Mouse (Mus musculus) thymus, adult 2 months (tissue): Measurements from ENCODE around the gene Eva1b. TPM values are rescaled to one million over a fixed set of nuclear protein-coding genes. Genes with fewer than 3 reads are reported as not detected.

Experiments used
- DNase-seq: peaks from one replicate; pipeline ENCODE4 v3.0.0; 2021
- H3K27ac ChIP-seq: fragments of 200-500 bp; 2 replicates; pipeline ENCODE4 v1.5.1; 2012; ENCODE audit warnings: low read length, control low read depth; ENCODE audit not compliant: control insufficient read depth, insufficient read depth
- H3K27me3 ChIP-seq: fragments of 200-500 bp; 2 replicates; pipeline ENCODE4 v1.6.1; 2012; ENCODE audit warnings: mild to moderate bottlenecking, low read length, moderate library complexity, mixed read lengths; ENCODE audit not compliant: control insufficient read depth, insufficient read depth
- H3K36me3 ChIP-seq: fragments of 200-500 bp; 2 replicates; pipeline ENCODE4 v1.6.1; 2012; ENCODE audit warnings: mild to moderate bottlenecking, low read length, moderate library complexity; ENCODE audit not compliant: control insufficient read depth, insufficient read depth
- H3K4me1 ChIP-seq: fragments of 200-500 bp; replicated peaks from 2 replicates; pipeline ENCODE4 v1.6.1; 2012; ENCODE audit warnings: low read length; ENCODE audit not compliant: control insufficient read depth, insufficient read depth
- H3K4me3 ChIP-seq: fragments of 200-500 bp; 2 replicates; pipeline ENCODE4 v1.5.1; 2012; ENCODE audit warnings: mild to moderate bottlenecking, low read length, control low read depth, moderate library complexity; ENCODE audit not compliant: control insufficient read depth, insufficient read depth
- CTCF ChIP-seq: fragments of 200-500 bp; IDR thresholded peaks from 2 replicates; pipeline ENCODE4 v1.5.1; 2012; ENCODE audit warnings: mild to moderate bottlenecking, control low read depth, low read length, moderate library complexity, borderline replicate concordance; ENCODE audit not compliant: control insufficient read depth, poor library complexity, insufficient read depth; ENCODE audit errors: extremely low read depth
- POLR2A ChIP-seq: fragments of 200-500 bp; IDR thresholded peaks from 2 replicates; pipeline ENCODE4 v1.6.1; 2012; ENCODE audit warnings: mild to moderate bottlenecking, low read length, control low read depth, moderate library complexity; ENCODE audit not compliant: control insufficient read depth, poor library complexity, insufficient read depth; ENCODE audit errors: extremely low read depth
- WGBS: fragments of 180-500 bp; shearing (Covaris S2); methylation state at CpG from one replicate; pipeline ENCODE4 v1.1.7; 2018; 5-methylcytosine and 5-hydroxymethylcytosine counted together
- polyA plus RNA-seq: library from polyadenylated mRNA; depleted of rRNA; stranded (reverse); fragments of >200 nt; gene quantifications from 2 replicates; pipeline ENCODE4 v1.2.3, GENCODE M21; 2012

Gene Eva1b
- polyA plus RNA-seq, 1 experiment = 94.3 TPM

GRCm38 (mm10) chr4:126132636-126133264 lies 14.8 kb upstream of the Eva1b start:
- no peaks in the 10 kb centered on the region for H3K27me3 ChIP-seq
- H3K4me1 ChIP-seq = no peaks in the 10 kb centered on the region
- no peak for DNase-seq
- no peak overlapping the region for H3K27ac ChIP-seq
- no peak overlapping the region for H3K4me3 ChIP-seq
- H3K36me3 ChIP-seq = peaks cover 14% of the 10 kb centered on the region
- WGBS = 97% methylated on average over 6 of the region's 6 CpGs
- TF ChIP-seq CTCF (no peak), POLR2A (no peak)

- H3K36me3 ChIP-seq = peaks cover 26% of the 10 kb centered on the region
- 96% methylated on average over 4 of the region's 4 CpGs for WGBS
- no peak overlapping the region for H3K27ac ChIP-seq
- no peak for TF ChIP-seq POLR2A
- TF ChIP-seq CTCF = no peak
- H3K4me3 ChIP-seq = no peak overlapping the region
- no peaks in the 10 kb centered on the region for H3K27me3 ChIP-seq
- no peaks in the 10 kb centered on the region for H3K4me1 ChIP-seq
- no peak for DNase-seq
These were observed 13.3 kb upstream of the Eva1b start for GRCm38 (mm10) chr4:126134236-126134635.

- WGBS = 96% methylated on average over 4 of the region's 4 CpGs
- peaks cover 27% of the 10 kb centered on the region for H3K36me3 ChIP-seq
These were observed 12.9 kb upstream of the Eva1b start for GRCm38 (mm10) chr4:126134639-126135038.

GRCm38 (mm10) chr4:126137773-126138172 lies 9.8 kb upstream of the Eva1b start:
- WGBS = 82% methylated on average over 4 of the region's 4 CpGs
- H3K27ac ChIP-seq = no peak overlapping the region
- H3K4me3 ChIP-seq = no peak overlapping the region
- no peaks in the 10 kb centered on the region for H3K27me3 ChIP-seq
- H3K4me1 ChIP-seq = no peaks in the 10 kb centered on the region
- no peak for DNase-seq
- no peak for TF ChIP-seq CTCF
- TF ChIP-seq POLR2A = no peak
- peaks cover 25% of the 10 kb centered on the region for H3K36me3 ChIP-seq

More at GRCm38 (mm10) chr4:126134639-126135038, 12.9 kb upstream of the Eva1b start:
- Histone ChIP-seq H3K4me1 (no peaks in the 10 kb centered on the region), H3K27me3 (no peaks in the 10 kb centered on the region), H3K27ac (no peak overlapping the region), H3K4me3 (no peak overlapping the region)
- no peak for DNase-seq
- TF ChIP-seq CTCF (no peak), POLR2A (no peak)

- TF ChIP-seq POLR2A (no peak), CTCF (no peak)
- Histone ChIP-seq H3K4me1 (no peaks in the 10 kb centered on the region), H3K27ac (no peak overlapping the region), H3K27me3 (no peaks in the 10 kb centered on the region), H3K36me3 (peaks cover 25% of the 10 kb centered on the region), H3K4me3 (no peak overlapping the region)
- DNase-seq = no peak
- 96% methylated on average over 5 of the region's 5 CpGs for WGBS
These were observed 6.5 kb upstream of the Eva1b start for GRCm38 (mm10) chr4:126141021-126141420.

- no peaks in the 10 kb centered on the region for H3K36me3 ChIP-seq
- WGBS = 90% methylated on average over 4 of the region's 4 CpGs
- no peak overlapping the region for H3K4me3 ChIP-seq
- no peak for DNase-seq
- no peaks in the 10 kb centered on the region for H3K27me3 ChIP-seq
- H3K27ac ChIP-seq = no peak overlapping the region
- peaks cover 23% of the 10 kb centered on the region for H3K4me1 ChIP-seq
- TF ChIP-seq CTCF (no peak), POLR2A (no peak)
These were observed 2.1 kb upstream of the Eva1b start for GRCm38 (mm10) chr4:126145396-126145795.
